Mouse (Mus musculus) embryo, embryonic 10 days (tissue): ENCODE results near the gene Barhl2.

Experiments used
- DNase-seq: peaks from one replicate; pipeline ENCODE4 v3.0.0-alpha.2; 2015; ENCODE audit warnings: low spot score

Gene Barhl2

GRCm38 (mm10) chr5:106457986-106458476 lies at the start of gene Barhl2:
TSS of gene Barhl2 (minus strand) at chr5:106458166.
- DNase-seq, result no peak

GRCm38 (mm10) chr5:106506061-106506460 lies 48.1 kb upstream of the Barhl2 start:
- DNase-seq, result no peak

GRCm38 (mm10) chr5:106502684-106503545 lies 44.9 kb upstream of the Barhl2 start:
- no peak for DNase-seq

GRCm38 (mm10) chr5:106502271-106502670 lies 44.3 kb upstream of the Barhl2 start:
- DNase-seq, result no peak

- DNase-seq, result no peak
These were observed 33.8 kb upstream of the Barhl2 start for GRCm38 (mm10) chr5:106491771-106492170.

GRCm38 (mm10) chr5:106472105-106472500 lies 14.1 kb upstream of the Barhl2 start:
- no peak for DNase-seq

GRCm38 (mm10) chr5:106471235-106472104 lies 13.5 kb upstream of the Barhl2 start:
- DNase-seq, result no peak

GRCm38 (mm10) chr5:106465129-106465790 lies 7.3 kb upstream of the Barhl2 start:
- peak; percentile 57 for DNase-seq

- DNase-seq, result peak; percentile 24
These were observed 6.6 kb upstream of the Barhl2 start for GRCm38 (mm10) chr5:106464336-106465128.

GRCm38 (mm10) chr5:106463661-106464191 lies 5.8 kb upstream of the Barhl2 start:
- peak; percentile 59 for DNase-seq

GRCm38 (mm10) chr5:106461913-106462312 lies 3.9 kb upstream of the Barhl2 start:
- peak; percentile 74 for DNase-seq

- DNase-seq, result no peak
These were observed 3.5 kb upstream of the Barhl2 start for GRCm38 (mm10) chr5:106461431-106461830.

GRCm38 (mm10) chr5:106460535-106460934 lies 2.6 kb upstream of the Barhl2 start:
- DNase-seq, result no peak

GRCm38 (mm10) chr5:106460001-106460511 lies 2.1 kb upstream of the Barhl2 start:
- no peak for DNase-seq

- DNase-seq, result no peak
These were observed 1.2 kb upstream of the Barhl2 start for GRCm38 (mm10) chr5:106459120-106459641.

GRCm38 (mm10) chr5:106458477-106459119 lies 632 bp upstream of the Barhl2 start:
- peak; percentile 79 for DNase-seq

- peak; percentile 53 for DNase-seq
These were observed 648 bp downstream of the Barhl2 start for GRCm38 (mm10) chr5:106457111-106457925.

GRCm38 (mm10) chr5:106455984-106456383 lies 2.0 kb downstream of the Barhl2 start:
- DNase-seq, result no peak
